Mouse (Mus musculus) embryonic fibroblast, embryonic 13.5 days (primary cell): ENCODE results near the gene Ecsit. TPM values are rescaled to one million over a fixed set of nuclear protein-coding genes. Genes with fewer than 3 reads are reported as not detected.

Experiments used
- H3K27ac ChIP-seq: 2 replicates; pipeline ENCODE4 v1.5.1; 2012; ENCODE audit warnings: low read length, control low read depth, inconsistent platforms; ENCODE audit not compliant: insufficient read depth
- H3K4me1 ChIP-seq: 2 replicates; pipeline ENCODE4 v1.6.1; 2011; ENCODE audit warnings: low read length; ENCODE audit not compliant: control insufficient read depth, insufficient read depth
- H3K4me3 ChIP-seq: 2 replicates; pipeline ENCODE4 v1.5.1; 2011; ENCODE audit warnings: mild to moderate bottlenecking, control low read depth, low read length; ENCODE audit not compliant: insufficient read depth
- CTCF ChIP-seq: IDR thresholded peaks from 2 replicates; pipeline ENCODE4 v1.5.1; 2011; ENCODE audit warnings: mild to moderate bottlenecking, control low read depth, low read length, moderate library complexity, borderline replicate concordance; ENCODE audit not compliant: insufficient read depth
- POLR2A ChIP-seq: IDR thresholded peaks from 2 replicates; pipeline ENCODE4 v1.6.1; 2011; ENCODE audit warnings: low read depth, mild to moderate bottlenecking, control low read depth, low read length, moderate library complexity
- polyA plus RNA-seq: library from polyadenylated mRNA; stranded (reverse); fragments of >200 nt; gene quantifications from 2 replicates; pipeline ENCODE4 v1.2.4, GENCODE M21; 2011; ENCODE audit warnings: low read depth; ENCODE audit not compliant: missing spikeins, insufficient read length

Ecsit gene
- 15.8 and 16.5 TPM in 2 replicates for polyA plus RNA-seq

DNA sequence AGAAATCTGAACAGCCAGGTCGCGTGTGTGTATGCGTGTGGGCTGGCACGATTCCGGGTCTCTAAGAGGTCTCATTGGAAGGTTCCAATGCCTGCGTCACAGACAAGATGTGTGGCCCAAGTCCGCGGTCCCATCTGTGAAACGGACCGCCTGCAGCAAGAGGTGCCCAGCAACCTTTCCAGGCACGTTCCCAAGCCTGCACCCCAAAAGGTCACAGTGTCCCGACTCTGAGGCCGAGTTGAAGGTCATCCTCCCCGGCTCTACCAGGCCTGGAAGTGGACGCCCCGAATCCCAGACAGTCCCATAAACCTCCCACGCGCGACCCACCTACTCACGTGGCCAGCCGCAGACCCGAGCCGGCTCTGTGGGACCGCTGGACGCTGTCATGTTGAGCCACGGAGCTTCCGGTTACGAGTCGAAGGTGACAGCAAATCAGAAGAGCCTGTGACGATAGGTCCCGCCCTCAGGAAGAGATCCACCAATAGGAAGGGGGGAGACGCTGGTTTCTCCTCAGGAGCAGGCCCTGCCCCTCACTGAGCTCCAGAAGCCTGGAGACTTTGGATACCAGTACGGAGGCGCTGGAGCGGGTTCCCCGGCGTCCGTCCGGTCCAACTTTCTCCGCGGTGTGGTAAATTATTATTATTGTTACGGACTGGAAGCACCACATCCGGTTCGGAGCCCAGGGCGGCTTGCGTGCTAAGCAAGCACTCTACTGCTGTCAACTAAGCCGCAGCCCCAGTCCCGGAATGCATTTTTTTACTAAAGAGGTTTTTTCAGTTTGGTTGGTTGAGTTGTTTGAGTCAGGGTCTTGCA is at the start of gene Ecsit:
Gene Ecsit (minus strand): TSS at position 417 of the 813 bp plus-strand sequence.
- TF ChIP-seq CTCF (no peak), POLR2A (peak; percentile 72)
- Histone ChIP-seq H3K27ac (peak within 1 kb of the TSS; percentile 86), H3K4me3 (peak within 1 kb of the TSS; percentile 72), H3K4me1 (0 out of 2 replicates have a peak, but pooled peaks cover 4% of the 10 kb centered on the region)

DNA sequence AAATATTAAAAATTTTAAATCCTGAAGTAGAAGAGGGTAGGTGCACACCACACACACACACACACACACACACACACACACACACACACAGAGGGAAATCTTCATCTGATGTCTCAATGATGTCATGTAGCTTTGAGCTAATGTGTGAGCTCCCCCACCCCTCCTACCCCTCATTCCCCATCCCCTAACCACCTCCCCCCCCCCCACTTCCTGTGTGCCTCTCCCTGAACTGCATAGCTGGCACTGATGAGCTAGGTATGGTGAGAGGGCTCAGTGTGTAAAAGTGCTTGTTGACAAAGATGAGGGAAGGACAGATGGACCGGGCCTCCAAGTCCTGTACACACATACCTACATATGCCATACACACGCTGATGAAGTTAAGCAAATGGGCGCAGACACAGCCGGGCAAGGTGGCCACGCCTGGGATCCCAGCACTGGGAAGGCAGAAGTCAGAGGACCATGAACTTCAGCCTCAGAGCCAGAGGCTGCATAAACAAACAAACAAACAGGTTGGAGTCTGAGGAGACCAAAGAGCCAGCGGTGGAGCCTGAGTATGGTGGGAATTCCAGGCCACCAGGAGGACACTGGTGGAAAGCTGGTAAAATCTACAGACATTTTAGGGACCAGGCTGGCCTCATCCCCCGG is 49.1 kb upstream of the Ecsit start:
- TF ChIP-seq CTCF (no peak), POLR2A (no peak)
- Histone ChIP-seq H3K27ac (no peak overlapping the region), H3K4me3 (no peak overlapping the region), H3K4me1 (no peaks in the 10 kb centered on the region)

DNA sequence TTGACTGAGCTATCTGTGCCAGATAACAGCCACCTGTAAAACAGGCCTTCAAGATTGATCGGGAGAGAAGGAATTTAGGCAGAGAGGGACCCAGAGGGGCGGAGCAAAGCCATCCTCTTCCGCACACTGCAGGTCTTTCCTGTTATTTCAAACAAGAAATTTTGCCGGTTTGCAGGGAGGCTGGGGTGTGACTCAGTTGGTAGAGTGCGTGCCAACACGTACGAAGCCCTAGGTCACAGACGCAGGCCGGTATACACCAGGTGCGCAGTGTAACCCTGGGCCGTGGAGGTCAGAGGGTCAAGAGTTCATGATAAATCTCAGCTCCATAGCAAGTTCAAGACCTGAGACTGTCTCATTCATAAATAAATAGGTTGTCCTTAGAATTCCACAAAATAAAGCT is 47.0 kb upstream of the Ecsit start:
- no peaks in the 10 kb centered on the region for H3K4me1 ChIP-seq
- no peak overlapping the region for H3K4me3 ChIP-seq
- TF ChIP-seq CTCF: no peak
- no peak for TF ChIP-seq POLR2A
- no peak overlapping the region for H3K27ac ChIP-seq

DNA sequence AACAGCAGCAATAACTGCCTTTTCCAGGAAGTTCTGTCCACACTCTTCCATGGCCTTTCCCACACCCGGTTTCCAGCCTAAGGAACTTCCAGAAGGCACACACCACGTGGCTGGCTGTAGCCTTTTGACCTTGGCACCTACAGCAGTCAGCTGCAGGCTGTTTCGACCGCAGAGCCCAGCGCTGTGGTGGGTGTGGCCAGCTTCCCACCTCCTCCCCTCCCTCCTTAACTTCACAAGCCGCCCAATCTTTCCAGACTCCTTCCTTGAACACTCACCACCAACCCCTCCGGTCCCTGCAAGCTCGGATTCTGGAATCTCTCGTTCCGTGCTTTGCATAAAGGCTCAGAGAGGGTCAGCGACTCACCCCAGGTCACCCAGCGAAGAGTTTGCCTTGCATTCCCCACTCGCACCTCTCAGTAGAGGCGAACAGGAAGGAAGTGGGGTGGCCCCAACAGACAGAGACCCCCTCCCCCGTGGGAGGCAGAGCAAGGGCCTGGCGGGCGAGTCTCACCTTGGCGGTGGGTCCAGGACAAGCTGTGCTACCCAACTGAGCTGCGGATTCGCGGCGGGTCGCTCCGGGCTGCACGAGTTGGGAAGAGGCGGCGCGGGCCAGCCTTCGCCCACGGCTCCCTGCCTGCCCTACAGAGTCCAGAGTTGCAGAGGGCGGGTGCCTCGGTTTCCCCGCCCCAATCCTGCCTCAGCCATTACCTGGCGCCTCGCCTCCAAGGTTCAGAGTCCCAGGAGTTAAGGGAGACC is 46.2 kb upstream of the Ecsit start:
- no peak overlapping the region for H3K4me3 ChIP-seq
- no peak overlapping the region for H3K27ac ChIP-seq
- TF ChIP-seq CTCF: no peak
- TF ChIP-seq POLR2A: no peak
- no peaks in the 10 kb centered on the region for H3K4me1 ChIP-seq

DNA sequence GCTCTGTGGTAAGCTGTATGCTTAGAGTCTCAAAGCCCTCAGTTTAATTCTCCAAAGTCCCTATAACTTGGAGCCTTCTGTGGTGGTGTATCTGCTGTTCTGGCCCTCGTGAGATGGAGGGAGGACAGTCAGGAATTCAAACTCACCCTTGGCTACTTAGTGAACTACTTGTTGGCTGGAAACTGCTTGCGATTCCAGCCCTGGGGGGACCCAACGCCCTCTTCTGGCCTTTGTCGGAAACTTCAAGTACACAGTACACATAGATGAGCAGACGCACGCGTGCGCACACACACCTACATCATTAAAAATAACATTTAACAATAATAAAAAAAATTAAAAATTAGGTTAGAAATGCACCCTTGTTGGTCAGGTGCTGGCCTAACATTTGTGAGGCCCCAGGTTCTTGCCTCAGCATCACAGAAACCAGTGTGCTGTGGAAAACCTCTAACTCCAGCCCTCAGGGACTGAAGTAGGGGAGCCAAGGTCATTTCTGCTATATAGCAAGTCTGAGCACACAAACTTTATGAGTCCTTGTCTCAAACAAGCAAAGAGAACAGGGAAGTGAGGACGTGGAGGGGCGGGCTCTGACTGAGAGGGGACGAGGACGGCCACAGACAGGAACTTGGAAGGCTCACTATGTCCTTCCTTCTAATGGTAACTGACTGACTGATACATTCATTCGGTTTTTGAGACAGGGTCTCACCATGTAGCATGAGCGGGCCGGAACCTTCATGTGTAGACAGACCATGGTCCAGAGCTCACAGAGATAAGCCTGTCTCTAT is 40.2 kb upstream of the Ecsit start:
- Histone ChIP-seq H3K4me1 (no peaks in the 10 kb centered on the region), H3K27ac (no peak overlapping the region), H3K4me3 (no peak overlapping the region)
- no peak for TF ChIP-seq CTCF
- no peak for TF ChIP-seq POLR2A

DNA sequence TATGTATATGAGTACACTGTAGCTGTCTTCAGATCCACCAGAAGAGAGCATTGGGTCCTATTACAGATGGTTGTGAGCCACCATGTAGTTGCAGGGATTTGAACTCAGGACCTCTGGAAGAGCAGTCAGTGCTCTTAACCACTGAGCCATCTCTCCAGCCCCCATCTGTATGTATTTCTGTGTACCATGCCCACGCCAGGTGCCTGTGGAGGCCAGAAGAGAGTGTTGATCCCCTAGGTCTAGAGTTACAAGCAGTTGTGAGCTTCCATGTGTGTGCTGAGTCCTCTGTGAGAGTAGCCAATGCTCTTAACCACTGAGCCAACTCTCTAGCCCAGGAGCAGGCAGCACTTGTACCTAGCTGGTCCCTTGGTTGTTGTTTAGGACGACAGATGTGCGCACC is 38.9 kb upstream of the Ecsit start:
- no peak overlapping the region for H3K4me3 ChIP-seq
- TF ChIP-seq POLR2A (no peak), CTCF (no peak)
- no peak overlapping the region for H3K27ac ChIP-seq
- no peaks in the 10 kb centered on the region for H3K4me1 ChIP-seq

DNA sequence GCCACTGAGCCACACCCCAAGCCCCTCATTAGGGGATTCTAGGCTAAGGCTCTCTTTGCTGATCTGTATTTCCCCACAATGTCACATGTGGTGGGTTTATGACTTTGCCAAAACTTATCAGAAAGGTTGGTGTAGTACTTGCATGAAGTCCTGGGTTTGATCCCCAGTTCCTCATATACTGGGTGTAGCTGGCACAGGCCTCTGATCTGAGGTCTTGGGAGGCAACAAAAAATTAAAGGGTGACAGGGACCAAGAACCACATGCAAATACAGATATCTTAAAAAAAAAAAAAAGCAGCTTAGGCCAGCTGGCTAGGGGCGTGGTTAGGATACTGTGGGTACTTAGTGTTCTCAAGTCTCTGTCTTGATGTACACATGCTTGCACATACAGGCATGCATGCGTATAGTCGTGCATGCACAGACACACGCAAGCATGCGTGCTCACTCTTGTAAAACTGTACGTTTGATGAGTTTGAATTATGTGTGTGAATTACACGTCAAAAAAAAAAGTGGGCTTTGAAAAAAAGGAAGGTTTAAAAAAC is 37.9 kb upstream of the Ecsit start:
- Histone ChIP-seq H3K4me1 (no peaks in the 10 kb centered on the region), H3K27ac (no peak overlapping the region), H3K4me3 (no peak overlapping the region)
- no peak for TF ChIP-seq POLR2A
- no peak for TF ChIP-seq CTCF

DNA sequence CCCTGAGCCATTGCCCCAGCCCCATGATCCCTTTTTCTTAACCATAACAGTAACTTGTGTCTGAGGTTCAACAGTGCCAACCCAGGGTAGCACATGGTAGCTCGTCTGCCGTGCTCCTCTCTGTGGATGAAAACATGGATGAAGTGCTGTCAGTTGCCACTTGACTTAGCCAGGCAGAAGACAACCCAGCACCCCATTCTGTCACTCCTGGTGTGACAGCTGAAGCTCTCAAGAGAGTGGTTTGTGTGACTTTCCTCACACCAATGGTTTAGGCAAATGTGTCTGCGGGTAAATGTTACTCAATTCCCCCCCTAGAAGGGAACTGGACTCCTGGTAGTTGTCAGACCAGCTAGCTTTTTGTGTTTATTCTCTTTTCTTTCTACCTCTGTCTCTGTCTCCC is 36.8 kb upstream of the Ecsit start:
- TF ChIP-seq CTCF (no peak), POLR2A (no peak)
- H3K4me1 ChIP-seq: no peaks in the 10 kb centered on the region
- H3K27ac ChIP-seq: no peak overlapping the region
- no peak overlapping the region for H3K4me3 ChIP-seq

DNA sequence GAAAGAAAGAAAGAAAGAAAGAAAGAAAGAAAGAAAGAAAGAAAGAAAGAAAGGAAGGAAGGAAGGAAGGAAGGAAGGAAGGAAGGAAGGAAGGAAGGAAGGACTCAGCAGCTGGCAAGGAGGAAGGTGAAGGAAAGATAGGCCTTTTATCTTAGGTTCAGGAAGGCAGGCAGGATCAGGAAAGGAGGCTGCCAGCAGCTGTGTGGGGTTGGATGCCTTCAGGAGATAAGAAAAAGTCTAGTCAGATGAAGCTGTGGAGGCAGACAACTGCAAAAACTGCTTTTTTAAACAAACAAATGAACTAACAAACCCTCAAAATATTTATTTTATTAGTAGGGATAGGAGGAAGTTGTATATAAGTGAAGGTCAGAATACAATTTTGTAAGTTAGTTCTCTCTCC is 36.3 kb upstream of the Ecsit start:
- H3K27ac ChIP-seq: no peak overlapping the region
- TF ChIP-seq CTCF (no peak), POLR2A (no peak)
- H3K4me3 ChIP-seq: no peak overlapping the region
- H3K4me1 ChIP-seq: no peaks in the 10 kb centered on the region
